Mouse (Mus musculus) spleen, adult 2 months (tissue): ENCODE data around the gene Gns. TPM values are rescaled to one million over a fixed set of nuclear protein-coding genes. Genes with fewer than 3 reads are reported as not detected.
A peak's percentile ranks its signal among the peaks of the same experiment; 100 is the strongest.

Source experiments
- DNase-seq, 2 experiments: peaks; one replicate each; pipeline versions ENCODE4 v3.0.0 to v3.0.0-alpha.2; 2012 to 2021; ENCODE audit warnings: low spot score in 2 of 2, low read depth in 1 of 2
- H3K27ac ChIP-seq: fragments of 200-500 bp; 2 replicates; pipeline ENCODE4 v1.5.1; 2012; ENCODE audit warnings: low read length, inconsistent platforms; ENCODE audit not compliant: insufficient read depth
- H3K27me3 ChIP-seq: fragments of 200-500 bp; 2 replicates; pipeline ENCODE4 v1.6.1; 2012; ENCODE audit warnings: mild to moderate bottlenecking, moderate library complexity, low read length, inconsistent platforms; ENCODE audit not compliant: control insufficient read depth, insufficient read depth
- H3K36me3 ChIP-seq: fragments of 200-500 bp; 2 replicates; pipeline ENCODE4 v1.6.1; 2012; ENCODE audit warnings: mild to moderate bottlenecking, low read length, inconsistent platforms; ENCODE audit not compliant: control insufficient read depth, insufficient read depth
- H3K4me1 ChIP-seq: fragments of 200-500 bp; 2 replicates; pipeline ENCODE4 v1.6.1; 2011; ENCODE audit warnings: inconsistent platforms; ENCODE audit not compliant: control insufficient read depth, insufficient read depth, insufficient read length
- H3K4me3 ChIP-seq: fragments of 200-500 bp; 2 replicates; pipeline ENCODE4 v1.5.1; 2011; ENCODE audit warnings: mild to moderate bottlenecking, inconsistent platforms; ENCODE audit not compliant: insufficient read depth, insufficient read length; ENCODE audit errors: extremely low read depth
- CTCF ChIP-seq: fragments of 200-500 bp; IDR thresholded peaks from 2 replicates; pipeline ENCODE4 v1.5.1; 2011; ENCODE audit warnings: mild to moderate bottlenecking, inconsistent platforms; ENCODE audit not compliant: insufficient read depth, insufficient read length, insufficient replicate concordance; ENCODE audit errors: extremely low read depth
- POLR2A ChIP-seq: fragments of 200-500 bp; IDR thresholded peaks from 2 replicates; pipeline ENCODE4 v1.6.1; 2011; ENCODE audit warnings: low read depth, low read length, inconsistent platforms
- WGBS: fragments of 180-500 bp; shearing (Covaris S2); methylation state at CpG from one replicate; pipeline ENCODE4 v1.1.7; 2018; 5-methylcytosine and 5-hydroxymethylcytosine counted together
- polyA plus RNA-seq: library from polyadenylated mRNA; depleted of rRNA; stranded (reverse); fragments of >200 nt; gene quantifications from 2 replicates; pipeline ENCODE4 v1.2.3, GENCODE M21; 2012; rRNA removed

Gns gene
- 66.8 and 181 TPM in 2 replicates for polyA plus RNA-seq

DNA sequence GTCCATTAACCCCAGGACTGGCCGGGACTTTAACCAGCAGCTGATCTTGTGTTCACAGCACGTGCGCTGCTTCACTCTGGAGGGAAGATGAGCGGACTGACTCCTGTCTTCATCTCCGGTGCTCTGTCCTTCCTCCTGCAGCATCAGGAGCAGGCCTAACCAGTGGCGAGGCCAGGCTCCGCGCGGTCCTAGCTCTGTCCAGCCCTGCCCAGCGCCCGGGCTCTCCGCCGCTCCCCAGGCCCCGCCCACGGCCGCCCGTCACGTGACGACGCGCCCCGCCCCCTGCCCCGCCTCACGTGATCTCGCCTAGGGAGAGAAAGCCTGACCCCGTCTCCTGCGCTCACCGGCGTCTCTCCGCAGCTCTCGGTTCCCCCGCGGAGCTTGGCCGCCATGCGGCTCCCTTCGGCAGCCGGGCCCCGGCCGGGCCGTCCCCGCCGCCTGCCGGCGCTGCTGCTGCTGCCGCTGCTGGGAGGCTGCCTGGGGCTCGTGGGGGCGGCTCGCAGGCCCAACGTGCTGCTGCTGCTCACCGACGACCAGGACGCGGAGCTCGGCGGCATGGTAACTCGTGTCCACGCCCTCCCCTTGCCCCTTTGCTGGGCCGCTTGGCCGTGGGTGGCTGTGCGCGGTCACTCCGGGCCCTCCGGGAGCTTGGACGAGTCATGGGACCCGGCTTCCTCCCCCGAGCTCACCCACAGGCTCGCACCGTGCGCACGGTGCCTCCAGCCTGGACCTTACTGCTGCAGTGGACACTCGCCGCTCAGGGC, at the start of gene Gns:
Gns (plus strand) TSS at position 290 of the 764 bp plus-strand sequence.
- Histone ChIP-seq H3K4me3 (peak within 1 kb of the TSS; percentile 97), H3K27ac (peak within 1 kb of the TSS; percentile 93), H3K4me1 (no peaks in the 10 kb centered on the region; the same call in 1 of the 2 replicates), H3K27me3 (no peaks in the 10 kb centered on the region), H3K36me3 (no peaks in the 10 kb centered on the region)
- TF ChIP-seq POLR2A (peak; percentile 78; the same call in 1 of the 2 replicates), CTCF (no peak)
- WGBS, result under 1% methylated on average over 72 of the region's 72 CpGs
- DNase-seq, result peak; percentile 54 to 74

DNA sequence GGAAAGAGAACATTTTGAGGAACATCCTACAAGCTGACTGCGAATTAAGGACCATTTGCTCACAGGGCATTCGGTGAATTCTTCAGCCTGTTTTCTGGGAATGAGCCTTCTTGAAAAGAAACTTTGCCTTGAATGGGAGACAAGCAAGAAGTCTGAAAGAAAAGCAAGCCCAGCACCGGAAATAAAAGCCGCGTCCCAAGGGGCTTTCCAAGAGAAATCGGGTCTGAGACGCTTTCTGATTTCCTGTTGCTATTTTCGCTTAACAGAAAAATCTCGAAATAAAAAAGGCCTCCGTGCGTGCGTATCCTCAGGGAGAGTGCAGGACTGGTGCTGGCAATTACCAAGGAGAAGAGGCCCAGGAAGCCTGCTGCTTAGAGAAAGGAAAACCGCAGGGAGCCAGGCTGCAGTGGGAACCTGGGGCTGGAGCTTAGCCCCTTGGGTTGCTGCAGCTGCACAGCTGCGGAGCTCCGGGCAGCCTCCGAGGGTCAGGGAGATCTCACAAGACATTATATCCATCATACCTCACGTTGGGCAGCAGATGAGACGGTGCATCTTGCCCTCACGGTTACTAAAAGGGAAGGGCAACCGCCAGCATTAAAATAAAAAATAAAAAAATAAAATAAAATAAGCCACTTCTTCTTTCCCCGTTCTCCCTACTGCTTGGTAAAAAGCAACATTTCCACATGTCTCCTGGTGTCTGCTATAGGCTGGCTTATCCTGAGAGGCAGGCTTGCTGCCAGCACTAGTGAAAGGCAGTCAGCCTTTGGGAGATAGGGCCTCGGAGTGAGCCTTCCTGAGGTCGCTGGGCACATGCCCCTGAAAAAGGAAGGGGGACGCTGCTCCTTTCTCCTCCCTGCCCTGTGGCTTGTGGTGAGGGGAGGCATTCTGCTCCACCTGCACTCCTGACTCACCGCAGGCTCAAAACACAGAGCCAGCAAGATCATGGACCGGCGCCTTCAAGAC, 49.3 kb upstream of the Gns start:
- Histone ChIP-seq H3K36me3 (no peaks in the 10 kb centered on the region), H3K27ac (peak overlapping the region; percentile 63), H3K4me1 (peaks cover 10% of the 10 kb centered on the region), H3K27me3 (peaks cover 2% of the 10 kb centered on the region; the same call in 1 of the 2 replicates), H3K4me3 (peak overlapping the region; percentile 31; the same call in 1 of the 2 replicates)
- DNase-seq, result no peak
- TF ChIP-seq POLR2A (no peak), CTCF (no peak)
- 21% methylated on average over 27 of the region's 27 CpGs for WGBS

DNA sequence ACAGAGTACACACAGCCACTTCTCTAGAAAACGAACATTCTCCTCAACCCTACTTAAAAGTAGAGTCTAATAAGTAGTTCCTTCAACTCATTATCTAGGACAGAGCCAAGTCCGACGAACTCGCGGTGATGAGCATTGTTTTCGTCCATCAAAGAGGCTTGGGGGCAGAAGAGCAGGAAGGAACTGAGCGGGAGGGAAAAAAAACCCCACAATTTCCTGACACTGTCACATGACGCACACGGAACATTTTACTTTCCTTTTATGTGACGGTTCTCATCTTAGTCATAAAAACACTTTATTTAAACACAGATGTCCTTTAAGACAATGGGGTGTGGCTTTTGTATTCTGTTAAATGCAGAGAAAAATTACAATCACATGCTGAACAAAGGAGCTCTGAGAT, 48.5 kb upstream of the Gns start:
- DNase-seq, result peak in 1 of 2 experiments; percentile 75
- TF ChIP-seq CTCF (no peak), POLR2A (no peak)
- Histone ChIP-seq H3K27me3 (no peaks in the 10 kb centered on the region), H3K27ac (peak overlapping the region; percentile 34), H3K4me1 (peaks cover 9% of the 10 kb centered on the region; the same call in 1 of the 2 replicates), H3K4me3 (no peak overlapping the region), H3K36me3 (no peaks in the 10 kb centered on the region)
- 31% methylated on average over 10 of the region's 10 CpGs for WGBS

DNA sequence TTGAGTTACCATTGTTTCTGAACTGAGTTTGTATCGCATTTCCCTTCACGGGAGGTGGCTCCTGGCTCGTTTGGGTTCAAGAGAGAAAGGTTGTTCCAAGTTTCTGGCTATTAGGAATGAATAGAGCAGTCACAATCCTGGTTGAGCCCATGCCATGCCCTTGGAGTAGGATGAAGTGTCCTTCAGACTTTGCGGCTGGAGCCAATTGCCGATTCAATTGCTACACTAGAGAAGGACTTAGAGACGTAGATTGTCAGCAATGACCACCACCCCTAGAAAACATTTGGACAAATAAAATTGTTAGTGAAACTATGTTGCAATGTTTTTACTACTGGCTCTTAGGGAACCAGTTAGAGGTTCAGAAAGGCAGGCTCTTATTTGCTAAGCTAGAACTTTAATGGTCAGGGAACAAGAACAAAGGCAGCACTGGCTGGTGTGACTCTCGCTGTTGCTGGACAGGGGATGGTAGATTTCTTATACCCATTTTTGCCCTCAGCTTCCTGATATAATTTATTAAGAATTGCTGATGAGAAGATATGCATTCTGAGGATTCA, 46.4 kb upstream of the Gns start:
- WGBS, result 91% methylated on average over 7 of the region's 7 CpGs
- TF ChIP-seq CTCF, result no peak
- no peak for TF ChIP-seq POLR2A
- Histone ChIP-seq H3K4me3 (no peak overlapping the region), H3K27me3 (no peaks in the 10 kb centered on the region), H3K4me1 (peaks cover 9% of the 10 kb centered on the region; the same call in 1 of the 2 replicates), H3K36me3 (no peaks in the 10 kb centered on the region), H3K27ac (no peak overlapping the region)
- DNase-seq, result no peak

DNA sequence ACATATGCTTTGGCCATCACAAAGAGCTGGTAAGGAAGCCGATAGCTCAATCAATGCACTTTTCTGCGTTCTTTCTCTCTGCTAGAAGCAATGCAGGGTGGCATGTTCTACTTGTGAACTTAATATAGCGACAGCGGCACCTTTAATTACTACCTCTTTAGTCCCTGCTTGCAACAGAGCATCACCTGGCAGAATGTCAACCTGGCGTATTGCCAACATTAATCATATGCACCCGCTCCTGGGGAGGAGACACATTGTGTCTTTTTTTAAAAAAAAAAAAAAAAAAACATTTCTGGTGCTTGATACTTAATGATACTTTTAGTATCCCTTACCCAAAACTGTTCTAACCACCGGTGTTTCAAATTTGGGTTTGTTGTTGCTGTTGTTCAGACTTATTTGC, 41.4 kb upstream of the Gns start:
- H3K4me1 ChIP-seq, result no peaks in the 10 kb centered on the region
- H3K27ac ChIP-seq, result no peak overlapping the region
- TF ChIP-seq POLR2A (no peak), CTCF (no peak)
- no peak overlapping the region for H3K4me3 ChIP-seq
- no peaks in the 10 kb centered on the region for H3K36me3 ChIP-seq
- no peak for DNase-seq
- H3K27me3 ChIP-seq, result no peaks in the 10 kb centered on the region
- WGBS, result 88% methylated on average over 7 of the region's 7 CpGs

DNA sequence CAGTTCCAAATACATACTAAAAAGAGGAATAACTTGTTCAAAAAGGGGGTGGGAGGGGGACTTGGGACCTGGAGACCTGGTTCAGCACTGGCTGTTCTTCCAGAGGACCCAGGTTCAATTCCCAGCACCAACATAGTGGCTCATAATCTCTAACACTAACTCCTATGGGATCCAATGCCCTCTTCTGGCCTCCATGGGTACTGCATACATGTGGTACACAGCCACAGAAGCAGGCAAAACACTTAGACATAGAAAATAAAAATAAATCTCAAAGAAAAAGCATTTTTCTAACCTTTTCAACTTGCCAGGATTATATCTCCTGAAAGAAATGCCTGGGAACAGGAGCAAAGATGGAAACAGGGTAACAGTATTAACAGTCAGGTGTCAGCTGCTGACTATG, 38.7 kb upstream of the Gns start:
- no peak for TF ChIP-seq CTCF
- TF ChIP-seq POLR2A, result no peak

More for the DNA sequence above, 38.7 kb upstream of the Gns start:
- no peaks in the 10 kb centered on the region for H3K36me3 ChIP-seq
- H3K4me1 ChIP-seq, result no peaks in the 10 kb centered on the region
- no peak for DNase-seq
- no peak overlapping the region for H3K27ac ChIP-seq
- no peaks in the 10 kb centered on the region for H3K27me3 ChIP-seq
- no peak overlapping the region for H3K4me3 ChIP-seq
